Mouse (Mus musculus) megakaryocyte progenitor cell, adult 5-6 weeks (primary cell): Measurements from ENCODE around the gene Ccsap. TPM values are rescaled to one million over a fixed set of nuclear protein-coding genes. Genes with fewer than 3 reads are reported as not detected.
A peak's percentile ranks its signal among the peaks of the same experiment; 100 is the strongest.

ENCODE experiments used
- ATAC-seq: replicated peaks from 2 replicates; pipeline ENCODE4 v1.8.0; 2016; ENCODE audit warnings: mild to moderate bottlenecking, moderate TSS enrichment, inconsistent platforms; ENCODE audit not compliant: poor library complexity
- total RNA-seq, 2 experiments: library from RNA; stranded (forward) in 1 of 2; stranded (reverse) in 1 of 2; fragments of 157-497, 149-512 nt in 1 of 2; fragments of 200-1000 nt in 1 of 2; gene quantifications; 2 replicates each; pipeline versions ENCODE4 v1.2.3 to v1.2.4; 2015 to 2017

Gene Ccsap
- total RNA-seq, 2 experiments from 2014 or later, result 5.3 to 8.4 TPM

- ATAC-seq, result peak; percentile 12
These were observed 52.0 kb downstream of the Ccsap start for GRCm38 (mm10) chr8:123807852-123808573.

- peak; percentile 79 for ATAC-seq
These were observed 53.0 kb downstream of the Ccsap start for GRCm38 (mm10) chr8:123807024-123807431.

- ATAC-seq, result no peak
These were observed 53.6 kb downstream of the Ccsap start for GRCm38 (mm10) chr8:123806374-123806935.

GRCm38 (mm10) chr8:123805718-123806373, 54.2 kb downstream of the Ccsap start, which contains the start of gene Rab4a:
Rab4a (plus strand) TSS chr8:123805985.
- ATAC-seq, result peak; percentile 68

- ATAC-seq, result no peak
These were observed 54.7 kb downstream of the Ccsap start for GRCm38 (mm10) chr8:123805209-123805717.

- ATAC-seq, result no peak
These were observed 55.4 kb downstream of the Ccsap start for GRCm38 (mm10) chr8:123804586-123804985.

GRCm38 (mm10) chr8:123803639-123804038, 56.4 kb downstream of the Ccsap start:
- ATAC-seq, result no peak

GRCm38 (mm10) chr8:123801538-123801937, 58.5 kb downstream of the Ccsap start:
- no peak for ATAC-seq

- no peak for ATAC-seq
These were observed 59.1 kb downstream of the Ccsap start for GRCm38 (mm10) chr8:123800867-123801266.

GRCm38 (mm10) chr8:123799885-123800284, 60.1 kb downstream of the Ccsap start:
- no peak for ATAC-seq

GRCm38 (mm10) chr8:123799434-123799833, 60.6 kb downstream of the Ccsap start:
- ATAC-seq, result no peak

GRCm38 (mm10) chr8:123797928-123798327, 62.1 kb downstream of the Ccsap start:
- ATAC-seq, result peak; percentile 98

GRCm38 (mm10) chr8:123796758-123797157, 63.3 kb downstream of the Ccsap start:
- ATAC-seq, result no peak

- no peak for ATAC-seq
These were observed 65.2 kb downstream of the Ccsap start for GRCm38 (mm10) chr8:123794766-123795165.

- ATAC-seq, result no peak
These were observed 66.1 kb downstream of the Ccsap start for GRCm38 (mm10) chr8:123793900-123794299.

GRCm38 (mm10) chr8:123791845-123792225, 68.2 kb downstream of the Ccsap start:
- no peak for ATAC-seq

- ATAC-seq, result no peak
These were observed 68.7 kb downstream of the Ccsap start for GRCm38 (mm10) chr8:123791101-123791844.
